Mouse (Mus musculus) cerebellum, postnatal 4 days (tissue): Measurements from ENCODE around the gene Slc24a2.

Experiments
- DNase-seq, 2 experiments: peaks; one replicate each; pipeline ENCODE4 v3.0.0; 2022; ENCODE audit warnings: low spot score in 2 of 2, mixed read lengths in 1 of 2

Slc24a2 gene

GRCm38 (mm10) chr4:87229960-87230551 lies at the start of gene Slc24a2:
Gene Slc24a2 (minus strand): TSS chr4:87230477.
- DNase-seq: peak; percentile 31 to 61

- no peak for DNase-seq
These were observed 44.5 kb upstream of the Slc24a2 start for GRCm38 (mm10) chr4:87274825-87275224.

- no peak for DNase-seq
These were observed 44.0 kb upstream of the Slc24a2 start for GRCm38 (mm10) chr4:87274276-87274675.

GRCm38 (mm10) chr4:87273476-87273875 lies 43.2 kb upstream of the Slc24a2 start:
- DNase-seq: no peak

- peak in 1 of 2 experiments; percentile 8 for DNase-seq
These were observed 885 bp downstream of the Slc24a2 start for GRCm38 (mm10) chr4:87229224-87229959.

- peak in 1 of 2 experiments; percentile 13 for DNase-seq
These were observed 8.7 kb downstream of the Slc24a2 start for GRCm38 (mm10) chr4:87221586-87221985.

GRCm38 (mm10) chr4:87218196-87218595 lies 12.1 kb downstream of the Slc24a2 start:
- peak in 1 of 2 experiments; percentile 59 for DNase-seq

- no peak for DNase-seq
These were observed 18.8 kb downstream of the Slc24a2 start for GRCm38 (mm10) chr4:87211344-87211978.

- DNase-seq: no peak
These were observed 19.7 kb downstream of the Slc24a2 start for GRCm38 (mm10) chr4:87210533-87210932.

GRCm38 (mm10) chr4:87202081-87202480 lies 28.2 kb downstream of the Slc24a2 start:
- peak in 1 of 2 experiments; percentile 10 for DNase-seq

GRCm38 (mm10) chr4:87201229-87201628 lies 29.0 kb downstream of the Slc24a2 start:
- DNase-seq: no peak

GRCm38 (mm10) chr4:87184147-87184930 lies 45.9 kb downstream of the Slc24a2 start:
- no peak for DNase-seq

- no peak for DNase-seq
These were observed 53.2 kb downstream of the Slc24a2 start for GRCm38 (mm10) chr4:87177116-87177515.

- DNase-seq: no peak
These were observed 66.3 kb downstream of the Slc24a2 start for GRCm38 (mm10) chr4:87163945-87164344.

GRCm38 (mm10) chr4:87158053-87158452 lies 72.2 kb downstream of the Slc24a2 start:
- DNase-seq: no peak

GRCm38 (mm10) chr4:87151990-87152389 lies 78.3 kb downstream of the Slc24a2 start:
- DNase-seq: no peak

- DNase-seq: no peak
These were observed 80.7 kb downstream of the Slc24a2 start for GRCm38 (mm10) chr4:87149584-87149983.

GRCm38 (mm10) chr4:87141590-87142365 lies 88.5 kb downstream of the Slc24a2 start:
- DNase-seq: peak in 1 of 2 experiments; percentile 25

GRCm38 (mm10) chr4:87140901-87141300 lies 89.4 kb downstream of the Slc24a2 start:
- DNase-seq: peak; percentile 46 to 78

- no peak for DNase-seq
These were observed 97.8 kb downstream of the Slc24a2 start for GRCm38 (mm10) chr4:87132525-87132924.

- no peak for DNase-seq
These were observed 103.5 kb downstream of the Slc24a2 start for GRCm38 (mm10) chr4:87126756-87127155.
